Mouse (Mus musculus): ENCODE measurements around the gene Ly6g6d.
"Not testable (repeated sequence)": the region's sequence is repeated elsewhere in the genome, so short reads cannot be mapped to it uniquely, and the experiment has no call there.

The Ly6g6d gene

DNA sequence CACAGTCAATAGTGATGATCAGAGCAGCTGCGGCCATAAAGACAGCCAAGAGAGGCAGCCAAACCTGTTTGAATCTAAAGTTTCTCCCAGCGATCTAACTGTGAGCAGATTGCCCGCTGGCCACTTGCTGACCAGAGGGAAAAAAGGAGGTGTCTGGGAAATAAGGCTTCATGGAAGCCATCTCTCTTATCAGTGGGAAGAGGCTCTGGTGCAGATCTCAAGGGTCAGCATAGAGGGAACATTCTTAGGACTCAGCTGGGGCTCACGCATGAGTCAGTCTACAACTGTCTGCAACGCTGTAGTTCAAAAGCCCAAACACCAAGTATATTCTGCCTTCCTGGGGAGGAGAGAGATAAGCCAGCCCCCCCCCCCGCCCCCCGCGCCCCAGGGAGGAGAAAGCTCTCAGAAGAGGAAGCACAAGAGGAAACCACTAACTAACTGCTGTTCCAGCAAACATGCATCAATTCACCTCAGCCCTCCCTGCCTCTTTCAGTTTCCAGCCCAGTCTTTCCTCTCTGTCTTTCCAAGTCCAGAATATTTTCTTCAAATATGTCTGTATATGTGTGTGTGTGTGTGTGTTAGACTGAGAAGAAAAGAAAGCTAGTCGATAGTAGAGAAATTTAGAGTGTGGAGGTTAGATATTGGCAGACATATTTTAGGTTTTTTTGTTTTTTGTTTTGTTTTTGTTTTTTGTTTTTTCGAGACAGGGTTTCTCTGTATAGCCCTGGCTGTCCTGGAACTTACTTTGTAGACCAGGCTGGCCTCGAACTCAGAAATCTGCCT lies 29.5 kb downstream of the Ly6g6d start:
- no peak for DNase-seq (ENCODE audit: low spot score)

DNA sequence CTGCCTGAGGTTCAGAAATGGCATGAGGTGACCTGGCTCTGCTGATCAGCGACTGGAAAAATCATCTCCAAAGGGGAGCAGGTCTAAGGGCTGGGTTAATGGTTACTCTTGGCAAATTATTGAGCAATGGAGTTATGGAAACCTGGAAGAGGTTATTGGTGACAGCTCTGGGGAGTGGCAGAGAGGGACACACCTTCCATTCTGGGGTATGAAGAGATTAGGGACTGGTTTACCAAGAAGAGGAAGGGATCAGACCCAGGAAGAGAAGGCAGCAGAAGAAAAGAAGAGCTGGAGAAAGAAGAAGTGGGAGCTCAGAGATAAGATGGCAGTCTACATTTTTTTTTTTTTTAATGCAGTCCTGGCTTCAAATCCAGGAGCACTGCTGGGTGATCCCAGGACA lies 30.2 kb downstream of the Ly6g6d start:
- DNase-seq (ENCODE audit: low spot score), result no peak

DNA sequence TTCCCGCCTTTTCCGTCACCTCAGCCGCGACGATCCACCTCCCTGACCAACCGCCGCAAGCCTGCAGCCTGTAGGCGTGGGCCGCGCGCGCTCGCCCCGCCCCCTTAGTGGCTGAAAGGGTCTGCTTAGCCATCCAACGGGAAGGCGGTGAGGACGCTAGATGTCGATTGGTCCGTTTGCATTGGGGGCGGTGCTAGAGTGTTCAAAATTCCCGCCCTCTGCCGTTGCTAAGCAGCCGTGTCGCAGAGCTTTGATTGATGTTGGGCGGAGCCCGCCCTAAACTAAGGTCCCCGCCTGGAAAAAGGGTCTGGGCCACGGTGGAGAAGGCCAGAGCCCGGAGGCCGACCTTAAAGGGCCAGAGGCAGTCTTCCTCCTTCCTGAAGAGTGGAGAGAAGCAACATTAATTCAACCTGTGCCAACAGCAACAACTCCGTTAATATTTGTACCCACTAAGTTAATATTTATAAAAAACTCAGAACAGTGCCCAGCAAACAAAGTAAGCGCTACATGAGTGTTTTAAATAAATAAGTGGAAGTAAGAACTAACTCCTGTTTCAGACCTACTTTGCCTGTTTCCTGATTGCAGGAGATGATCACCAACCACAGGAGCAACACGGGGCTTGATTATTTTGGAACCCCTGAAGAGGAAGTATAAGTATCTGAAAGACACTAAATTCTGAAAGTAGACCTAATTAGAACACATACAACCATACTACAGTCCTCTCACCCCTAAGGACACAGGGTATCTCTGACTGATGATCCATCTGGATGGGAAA lies 31.0 kb downstream of the Ly6g6d start, which contains the start of gene Msh5:
Gene Msh5 (minus strand): TSS at position 65 of the 775 bp plus-strand sequence.
- DNase-seq (ENCODE audit: low spot score), result peak; percentile 93

DNA sequence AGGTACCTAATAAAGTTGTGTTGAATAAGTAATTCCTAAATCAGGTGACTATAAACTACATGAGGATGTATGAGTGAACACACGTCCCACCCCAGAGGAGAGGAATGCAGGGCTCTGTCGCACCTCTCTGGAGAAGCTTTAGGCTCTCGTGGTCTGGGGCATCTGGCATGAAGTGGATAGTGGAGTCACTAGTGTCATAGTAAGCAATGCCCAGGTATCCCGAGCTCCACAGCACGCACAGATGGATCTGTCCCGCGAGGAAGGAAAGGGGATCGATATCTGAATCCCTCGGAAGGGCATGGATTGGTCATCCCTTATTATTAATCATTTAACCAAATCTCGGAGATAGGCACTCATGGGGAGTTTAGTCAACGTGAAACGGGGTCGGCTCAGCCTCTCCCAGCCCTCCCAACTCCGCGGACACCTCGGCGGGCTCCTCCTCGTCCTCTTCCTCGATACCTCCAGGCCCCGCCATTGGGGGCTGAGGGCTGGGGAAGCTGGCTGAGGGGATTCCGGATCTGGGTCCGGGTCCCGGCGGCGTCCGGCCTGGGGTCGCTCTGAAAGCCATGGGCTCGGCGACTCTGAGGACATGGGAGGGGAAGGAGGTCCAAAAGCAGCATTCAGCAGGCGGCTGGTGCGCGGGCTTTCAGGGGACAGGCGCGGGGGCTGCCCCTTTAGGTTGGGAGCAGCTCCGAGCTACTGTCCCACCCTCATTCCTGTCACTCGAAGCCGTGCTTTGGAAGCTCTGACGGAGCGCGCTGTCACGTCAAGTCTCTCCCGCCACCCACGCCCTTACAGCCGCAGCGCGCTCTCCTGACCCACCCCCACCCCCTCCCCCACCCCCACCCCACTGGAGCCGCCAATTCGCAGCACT lies 31.8 kb downstream of the Ly6g6d start:
- DNase-seq (ENCODE audit: low spot score), result no peak

DNA sequence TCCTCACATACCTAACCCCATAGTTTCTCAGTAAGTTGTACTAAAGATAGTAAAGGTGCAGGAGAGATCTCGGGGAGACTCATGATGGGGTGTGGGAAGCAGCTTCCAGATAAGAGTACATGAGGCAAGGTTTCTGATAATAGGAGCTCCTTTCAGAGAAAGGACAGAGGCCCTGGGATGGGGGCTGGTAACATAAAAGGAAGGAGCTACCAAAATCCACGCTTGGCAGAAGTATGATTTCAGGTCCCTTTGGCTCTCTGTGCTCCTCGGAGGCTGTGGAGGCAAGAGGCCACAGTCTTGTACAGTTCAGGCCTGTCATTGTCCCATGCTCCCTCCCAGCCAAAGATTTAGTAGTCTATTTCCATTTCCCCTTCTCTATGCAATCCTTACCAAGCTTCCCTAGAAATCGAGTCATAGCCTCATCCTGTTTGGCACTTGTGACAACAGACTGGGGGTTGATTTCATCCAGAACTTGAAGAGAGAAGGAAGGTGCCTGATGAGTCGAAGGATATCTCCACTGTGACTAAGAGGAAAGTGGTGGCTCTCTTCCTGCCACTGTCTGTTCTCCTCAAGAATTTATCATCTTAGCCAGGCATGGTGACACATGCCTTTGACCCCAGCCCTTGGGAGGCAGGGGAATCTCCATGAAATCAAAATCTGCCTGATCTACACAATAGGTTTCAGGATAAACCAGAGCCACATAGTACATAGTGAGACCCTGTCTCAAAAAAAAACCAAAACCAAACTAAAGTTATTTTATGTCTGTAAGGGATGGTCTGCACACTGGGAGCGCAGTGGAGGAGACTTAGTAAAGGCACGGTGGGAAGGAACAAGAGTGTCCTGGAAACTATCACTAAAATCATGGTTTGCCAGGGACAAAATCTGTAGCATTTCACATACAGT lies 32.7 kb downstream of the Ly6g6d start:
- DNase-seq (ENCODE audit: low spot score), result no peak

DNA sequence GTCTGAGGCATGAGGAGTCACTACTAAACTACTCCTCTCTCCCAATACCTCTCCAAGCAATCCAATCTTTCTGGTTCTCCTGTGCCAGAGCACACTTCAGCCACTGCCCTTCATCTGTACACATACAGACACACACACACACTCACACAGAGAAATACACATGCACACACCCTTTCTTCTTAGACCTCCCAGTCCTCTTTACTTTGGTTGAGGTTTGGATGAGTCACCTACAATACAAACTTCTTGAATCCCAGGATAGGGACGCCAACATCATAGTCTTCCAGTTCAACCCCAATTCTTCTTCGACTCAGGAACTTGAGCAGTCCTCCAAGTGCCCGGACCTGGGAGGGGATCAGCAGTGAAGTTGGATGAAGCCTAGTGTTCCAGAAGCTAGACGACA lies 34.1 kb downstream of the Ly6g6d start:
- DNase-seq (ENCODE audit: low spot score), result no peak

DNA sequence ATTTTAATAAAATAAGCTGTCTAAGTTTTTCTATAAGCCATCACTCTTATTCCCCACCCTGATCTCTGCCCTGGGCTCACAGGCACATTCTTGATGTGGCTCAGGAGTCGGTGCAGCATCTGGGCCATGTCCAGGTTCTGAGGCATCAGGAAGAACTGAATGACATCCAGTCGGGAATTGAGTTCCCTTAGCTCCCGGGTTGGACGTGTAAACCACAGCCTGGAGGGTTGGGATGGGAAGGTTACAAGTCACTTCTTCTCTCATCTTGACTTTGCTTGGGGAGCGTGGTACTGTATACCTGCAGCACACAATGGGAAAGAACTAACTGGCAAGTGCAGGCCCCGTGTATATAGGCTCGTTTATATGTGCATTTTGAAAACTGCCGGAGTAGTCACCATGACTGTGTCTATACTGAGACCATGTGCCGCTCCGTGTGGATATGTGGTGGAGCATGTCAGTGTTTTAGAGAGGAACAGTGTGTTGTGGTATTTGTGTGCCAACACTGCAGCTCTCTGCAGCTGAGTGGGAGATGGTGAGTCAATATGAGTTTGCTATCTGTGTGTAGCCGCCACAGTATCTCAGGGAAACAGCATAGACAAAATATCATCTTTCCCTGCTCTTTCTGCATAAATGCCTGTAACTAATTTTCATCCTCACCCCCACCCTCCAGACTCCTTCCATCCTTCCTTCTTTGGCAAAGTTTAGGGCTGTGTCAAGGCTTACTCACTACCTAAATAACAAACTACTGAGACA lies 38.6 kb downstream of the Ly6g6d start:
- DNase-seq (ENCODE audit: low spot score), result no peak

DNA sequence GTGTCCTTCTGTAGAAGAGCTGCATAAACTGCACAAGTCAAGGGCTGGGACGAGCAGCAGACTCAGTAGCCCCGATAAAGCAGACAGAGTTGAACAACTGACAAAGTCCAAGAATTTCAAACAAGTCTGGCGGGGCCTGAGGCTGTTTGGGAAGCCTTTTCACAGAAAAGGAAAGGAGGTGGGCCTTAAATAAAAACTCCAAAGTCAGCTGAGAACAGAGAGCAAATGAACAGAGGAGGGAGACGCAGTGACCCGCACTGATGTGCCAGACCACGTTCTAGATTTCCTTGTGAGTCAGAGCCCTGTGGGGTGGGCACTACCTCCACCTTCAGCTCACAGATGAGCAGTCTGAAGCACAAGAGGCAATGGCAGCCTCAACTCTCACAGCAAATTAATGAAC lies 43.0 kb downstream of the Ly6g6d start:
- no peak for DNase-seq (ENCODE audit: low spot score)

DNA sequence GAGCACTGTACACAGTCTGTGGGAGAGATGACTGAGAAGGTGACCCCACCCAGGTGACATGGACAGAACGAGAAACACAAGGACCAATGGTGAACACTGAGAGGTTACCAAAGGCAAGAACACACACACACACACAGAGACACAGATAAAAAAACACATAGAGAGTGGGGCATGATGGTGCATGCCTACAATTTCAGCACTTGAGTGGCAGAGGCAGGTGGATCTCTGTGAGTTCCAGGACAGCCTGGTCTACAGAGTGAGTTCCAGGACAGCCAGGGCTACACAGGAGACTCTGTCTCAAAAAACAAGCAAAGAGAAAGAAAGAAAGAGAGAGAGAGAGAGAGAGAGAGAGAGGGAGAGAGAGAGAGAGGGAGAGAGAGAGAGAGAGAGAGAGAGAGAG lies 44.2 kb downstream of the Ly6g6d start:
- DNase-seq (ENCODE audit: low spot score), result not testable (repeated sequence)

DNA sequence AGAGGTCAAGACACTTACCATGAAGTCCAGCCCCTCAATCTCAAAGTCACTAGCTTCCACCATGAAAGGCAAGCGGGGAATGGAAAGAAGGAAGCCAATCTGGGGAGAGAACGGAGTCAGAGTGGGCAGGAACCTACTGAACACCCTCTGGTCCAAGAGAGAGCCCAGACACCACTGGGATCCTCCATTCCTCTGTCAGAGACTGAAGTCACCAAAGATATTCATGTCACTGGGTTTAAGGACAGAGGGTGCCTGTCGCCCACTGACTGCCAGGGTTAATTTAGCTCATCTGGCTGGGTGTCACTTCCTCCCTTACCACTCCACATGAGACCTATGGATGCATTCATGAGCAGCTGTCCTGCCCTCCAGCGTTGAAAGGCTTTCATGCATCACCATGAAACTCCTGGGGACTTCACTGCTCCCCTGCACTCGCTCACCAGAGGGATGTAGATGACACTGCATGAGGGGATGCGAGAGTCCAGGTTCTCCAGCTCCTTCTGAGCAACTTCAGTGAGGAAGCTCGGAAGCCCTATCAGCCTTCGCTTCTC lies 45.5 kb downstream of the Ly6g6d start:
- no peak for DNase-seq (ENCODE audit: low spot score)

DNA sequence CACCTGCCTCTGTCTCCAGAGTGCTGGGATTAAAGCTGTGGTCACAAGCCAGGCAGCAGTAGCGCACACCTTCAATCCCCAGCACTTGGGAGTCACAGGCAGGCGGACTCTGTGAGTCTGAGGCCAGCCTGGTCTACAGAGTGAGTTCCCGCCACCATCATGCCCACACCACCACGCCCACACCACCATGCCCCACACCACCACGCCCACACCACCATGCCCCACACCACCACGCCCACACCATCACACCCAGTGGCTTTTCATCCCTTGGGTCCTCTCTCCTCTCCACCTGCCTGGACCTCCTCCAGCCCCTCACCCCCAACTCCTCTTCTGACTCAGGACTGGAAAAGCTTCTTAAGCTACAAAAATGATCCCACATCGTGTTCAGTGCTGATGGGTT lies 46.0 kb downstream of the Ly6g6d start:
- no peak for DNase-seq (ENCODE audit: low spot score)

DNA sequence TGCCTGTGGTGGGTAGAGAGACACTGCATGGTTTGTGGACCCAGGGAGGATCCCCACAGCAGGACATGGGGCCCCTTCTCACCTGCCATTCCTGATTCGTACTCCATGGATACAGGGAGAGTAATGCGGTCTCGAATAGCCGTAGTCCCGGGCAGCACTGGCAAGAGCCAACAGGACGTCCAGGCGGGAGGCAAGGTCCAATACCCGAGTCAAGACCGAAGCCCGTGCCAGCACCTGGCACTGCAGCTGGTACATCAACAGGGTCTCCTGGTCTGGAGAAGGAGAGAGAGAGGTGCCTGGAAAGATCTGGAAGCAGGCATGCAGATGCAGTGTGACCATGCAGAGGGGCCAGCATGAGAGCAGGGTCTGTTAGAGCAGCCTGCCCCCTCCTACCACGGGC lies 46.6 kb downstream of the Ly6g6d start:
- no peak for DNase-seq (ENCODE audit: low spot score)

DNA sequence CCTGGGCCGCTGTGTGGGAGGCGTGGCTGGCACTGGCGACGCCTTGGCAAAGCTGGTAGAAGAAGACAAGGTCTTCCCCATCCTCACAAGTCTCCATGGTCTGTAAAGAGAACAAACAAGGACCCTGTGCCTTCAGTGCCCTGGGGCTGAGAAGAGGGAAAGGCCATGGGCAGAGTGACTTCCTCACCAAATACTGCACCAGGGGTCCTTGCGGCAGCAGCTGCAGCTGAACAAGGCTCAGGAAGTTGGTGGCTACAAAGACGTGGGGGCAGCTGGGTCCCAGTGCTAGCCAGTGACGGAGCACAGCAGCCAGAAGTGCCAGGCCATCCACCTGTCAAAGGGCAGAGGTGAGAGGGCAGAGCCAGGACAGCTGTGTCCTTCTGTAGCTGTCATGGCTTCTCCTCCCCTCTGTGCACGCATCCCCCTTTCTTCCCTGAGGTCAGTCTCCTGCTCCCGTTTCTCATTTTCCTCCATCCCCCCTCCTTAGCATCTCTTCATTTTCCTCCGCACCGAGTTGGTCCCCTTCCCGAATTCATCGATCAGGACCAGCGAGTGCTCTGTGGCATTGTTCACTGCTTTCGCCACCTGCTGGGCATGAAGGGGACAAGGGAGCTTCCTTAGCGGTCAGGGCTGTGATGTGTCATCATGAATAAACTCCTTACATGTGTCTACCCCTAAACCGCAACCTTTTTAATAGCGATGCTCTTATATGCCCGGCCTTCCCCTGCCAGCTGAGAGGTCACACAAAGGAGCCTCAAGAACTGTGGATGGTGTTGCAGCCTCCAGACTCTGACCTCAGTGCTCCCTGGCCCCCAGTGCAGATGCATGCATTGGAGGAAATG lies 48.0 kb downstream of the Ly6g6d start:
- DNase-seq (ENCODE audit: low spot score), result no peak

DNA sequence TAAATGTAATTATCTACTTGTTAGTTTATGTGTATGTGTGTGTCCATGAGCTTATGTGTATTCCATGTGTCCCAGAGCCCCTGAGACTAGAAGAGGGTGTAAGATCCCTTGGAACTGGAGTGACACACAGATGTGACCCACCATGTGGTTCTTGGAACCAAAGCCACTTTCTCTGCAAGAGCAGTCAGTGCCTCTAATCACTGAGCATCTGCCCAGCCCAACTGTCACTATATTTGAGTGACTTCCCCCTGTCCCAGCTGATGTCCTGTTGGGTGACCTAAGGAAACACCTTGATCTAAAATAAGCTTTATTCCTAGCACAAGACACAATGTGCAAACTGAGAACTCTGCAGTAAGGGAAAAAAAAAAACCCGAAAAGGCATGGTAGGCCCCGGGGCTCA lies 49.5 kb downstream of the Ly6g6d start:
- no peak for DNase-seq (ENCODE audit: low spot score)

DNA sequence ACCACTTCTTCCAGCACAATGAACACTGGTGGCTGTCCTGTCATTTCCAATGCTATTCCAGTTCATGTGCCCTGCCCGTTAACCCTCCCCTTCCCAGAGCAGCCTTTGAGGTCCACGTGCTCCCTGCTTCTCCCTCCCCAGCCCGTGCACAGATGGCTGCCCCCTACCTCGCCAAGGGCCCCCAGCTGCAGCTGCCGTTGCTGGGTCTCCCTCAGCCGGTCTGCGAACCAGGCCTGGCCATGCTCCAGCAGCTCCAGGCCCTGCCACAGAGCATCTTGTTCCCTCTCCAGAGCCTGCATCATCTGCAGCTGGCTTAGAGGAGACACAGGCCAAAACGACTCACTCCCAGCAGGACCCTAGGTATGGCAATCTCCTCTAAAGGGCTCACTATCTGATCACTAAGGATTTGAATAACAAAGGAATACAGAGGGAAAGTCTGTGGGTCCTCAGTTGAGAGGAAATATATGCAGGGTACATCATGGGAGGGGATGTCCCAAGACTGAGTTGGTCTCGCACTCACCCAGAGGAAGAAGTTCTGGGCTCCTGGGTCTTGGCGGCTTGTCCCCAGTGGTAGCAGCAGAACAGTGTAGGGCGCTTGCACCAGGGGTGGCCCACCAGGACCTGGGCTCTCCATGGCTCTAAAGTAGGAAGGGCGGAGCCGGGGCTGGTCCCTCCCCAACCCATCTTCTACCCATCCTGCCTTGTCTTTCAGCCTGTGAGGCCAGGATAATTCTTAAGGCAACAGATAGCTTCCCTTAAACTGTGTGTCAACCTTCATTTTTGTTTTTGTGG lies 50.4 kb downstream of the Ly6g6d start, which contains the start of gene Sapcd1:
Gene Sapcd1 (minus strand): TSS at position 740 of the 792 bp plus-strand sequence.
- DNase-seq (ENCODE audit: low spot score), result no peak

DNA sequence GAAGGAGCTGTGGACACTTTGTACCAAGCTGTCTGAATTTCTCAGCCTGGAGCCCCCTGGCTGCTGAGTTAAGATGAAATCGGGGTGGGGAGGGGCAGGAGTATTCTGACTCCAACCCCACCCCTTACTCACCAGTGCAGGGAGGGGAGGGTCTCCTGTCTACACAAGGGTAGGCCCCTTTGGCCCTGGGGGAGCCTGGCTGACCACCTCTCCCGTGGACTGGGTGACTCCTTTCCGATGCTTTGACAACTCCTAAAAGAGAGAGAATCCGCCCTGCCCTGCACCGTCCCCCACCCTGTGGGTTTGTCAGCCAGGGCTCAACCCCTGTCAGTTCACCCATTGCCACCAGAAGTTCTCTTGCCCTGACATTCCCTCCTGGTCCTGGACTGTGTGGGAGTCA lies 51.7 kb downstream of the Ly6g6d start:
- no peak for DNase-seq (ENCODE audit: low spot score)

DNA sequence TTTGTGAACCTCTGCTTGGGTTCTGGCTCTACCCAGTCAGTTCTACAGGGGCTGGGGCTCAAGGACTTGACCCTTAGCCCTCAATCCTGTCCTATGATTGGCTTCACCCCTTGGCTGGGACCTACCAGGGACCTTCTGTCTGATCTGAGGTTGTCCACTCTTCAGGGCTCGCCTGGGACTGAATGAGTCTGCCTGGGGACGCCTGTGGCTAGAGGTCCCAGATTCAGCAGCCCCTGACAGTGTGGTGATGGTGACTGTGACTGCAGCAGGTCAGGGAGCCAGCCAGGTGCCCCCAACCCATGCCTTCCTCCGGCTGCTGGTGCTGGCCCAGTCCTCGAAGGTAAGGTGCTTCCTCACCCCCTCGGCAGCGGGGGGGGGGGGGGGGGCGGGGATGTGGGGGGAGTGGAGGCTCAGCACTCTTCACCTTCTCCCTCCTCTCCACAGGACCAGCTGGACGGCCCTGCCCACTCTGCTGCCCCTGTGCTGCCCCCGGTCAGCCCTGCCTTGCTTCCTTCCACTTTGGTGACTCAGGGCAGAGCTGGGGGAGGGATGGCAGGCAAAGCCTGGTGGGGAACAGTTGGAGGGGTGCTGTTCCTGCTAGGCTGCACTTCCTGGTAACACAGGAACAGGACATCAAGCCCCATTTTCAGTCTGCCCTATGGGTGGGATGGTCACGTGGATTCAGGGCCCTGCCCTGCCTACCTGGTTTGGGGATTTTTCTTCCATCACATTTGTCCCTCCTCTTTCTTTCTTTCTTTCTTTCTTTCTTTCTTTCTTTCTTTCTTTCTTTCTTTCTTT lies 53.0 kb downstream of the Ly6g6d start:
- no peak for DNase-seq (ENCODE audit: low spot score)

DNA sequence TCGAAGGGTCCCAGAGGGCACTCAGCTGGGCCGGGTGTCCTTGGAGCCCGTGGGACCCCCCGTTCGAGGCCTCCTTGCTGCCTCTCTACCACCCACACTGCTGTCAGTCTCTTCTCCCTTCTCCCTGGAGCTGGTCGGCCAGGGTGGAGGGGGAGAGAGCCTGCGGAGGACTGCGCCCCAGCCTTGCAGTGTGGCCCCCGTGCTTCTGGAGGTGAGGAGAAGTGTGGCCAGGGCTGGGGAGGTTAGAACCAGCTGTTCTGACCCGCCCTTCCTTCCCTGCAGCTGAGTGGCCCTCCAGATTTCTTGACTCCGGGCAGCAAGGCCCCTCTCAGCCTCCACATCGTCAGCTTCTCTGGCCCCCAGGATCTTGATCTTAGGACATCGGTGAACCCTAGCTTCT lies 53.6 kb downstream of the Ly6g6d start:
- DNase-seq (ENCODE audit: low spot score), result no peak

Data from adipocyte (in vitro differentiated cells).